ENCODE assay signal across 21 mouse cellular contexts in the genomic region with DNA sequence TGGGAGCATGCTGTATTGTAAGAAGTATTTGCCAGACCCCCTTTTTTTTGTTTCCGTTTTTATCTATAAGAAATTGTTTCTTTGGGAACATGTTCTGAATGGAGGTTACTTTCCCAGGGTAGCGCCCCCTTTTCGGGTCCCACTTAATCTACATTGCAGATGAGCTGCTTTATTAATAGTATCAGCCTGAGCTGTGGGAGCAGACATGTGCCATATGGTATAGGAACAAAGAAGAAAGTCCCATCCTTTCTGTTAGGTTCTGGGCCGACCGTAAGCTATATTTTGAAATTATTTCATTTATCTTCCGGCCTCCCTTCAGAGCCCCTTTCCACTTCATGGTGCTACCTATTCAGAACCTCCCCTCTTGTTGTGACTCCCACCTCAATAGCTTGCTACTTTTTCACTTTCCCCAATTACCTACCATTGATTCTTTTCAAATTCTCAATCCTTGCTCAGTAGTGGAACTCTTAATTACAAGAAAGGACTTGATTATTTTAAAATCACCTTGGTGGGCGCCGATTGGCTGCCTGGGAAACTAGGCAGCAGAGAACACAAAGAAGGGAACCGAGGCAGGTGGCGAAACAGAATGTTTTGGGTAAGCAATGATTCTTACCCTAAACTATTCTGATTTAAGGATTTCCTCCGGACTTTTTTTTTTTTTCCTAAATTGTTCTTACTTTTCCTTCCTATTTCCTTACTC. TPM values are rescaled to one million over a fixed set of nuclear protein-coding genes. Genes with fewer than 3 reads are reported as not detected.
DNase-seq lines count a peak whose midpoint lies in the region; ATAC-seq and TF ChIP-seq lines count a peak whose summit lies in the region.
"Had no signal": no experiment of that assay in that cellular context is flagged by ENCODE, and none has a peak within 500 bp of the region (broad histone marks: within the 10 kb centered on the region; RNA-seq: fewer than 3 reads in every experiment).

No protein-coding gene starts in this region.

- no peak for ATAC-seq in lung, embryonic 14.5 days (ENCODE audit: insufficient read depth)
- peak; percentile 87 for ATAC-seq in forebrain, embryonic 13.5 days
- ATAC-seq: intestine, postnatal 0 days; liver, postnatal 0 days had no signal

- WGBS in lung, embryonic 14.5 days, result 65% methylated on average over 11 of the region's 11 CpGs
- WGBS in forebrain, embryonic 13.5 days, result 47% methylated on average over 11 of the region's 11 CpGs

- intact Hi-C loops in gastrocnemius, postnatal 14 days (cut with DNase I; ENCODE audit: low total_unique reads), result no loop called here

- H3K4me1 ChIP-seq in lung, embryonic 14.5 days (ENCODE audit: insufficient read depth), result no peaks in the 10 kb centered on the region
- peaks cover 5% of the 10 kb centered on the region; the same call in 1 of the 2 replicates for H3K4me1 ChIP-seq in forebrain, embryonic 13.5 days
- H3K4me1 ChIP-seq: embryonic facial prominence, embryonic 10.5 days; kidney, embryonic 15.5 days; limb, embryonic 12.5 days; neural tube, embryonic 13.5 days had no signal

- H3K9me3 ChIP-seq in lung, embryonic 14.5 days (ENCODE audit: low read depth, low read length), result no peaks in the 10 kb centered on the region
- H3K9me3 ChIP-seq in forebrain, embryonic 13.5 days (replicated peaks), result no peaks in the 10 kb centered on the region
- H3K9me3 ChIP-seq: embryonic facial prominence, embryonic 10.5 days; kidney, embryonic 15.5 days; limb, embryonic 12.5 days; neural tube, embryonic 13.5 days had no signal

- no peak overlapping the region for H3K9ac ChIP-seq in lung, embryonic 14.5 days
- H3K9ac ChIP-seq in forebrain, embryonic 13.5 days, result no peak overlapping the region
- H3K9ac ChIP-seq: kidney, embryonic 15.5 days; limb, embryonic 12.5 days; liver, postnatal 0 days; neural tube, embryonic 13.5 days had no signal

- H3K27ac ChIP-seq in lung, embryonic 14.5 days (ENCODE audit: low read depth), result no peak overlapping the region
- peak overlapping the region; percentile 44 for H3K27ac ChIP-seq in forebrain, embryonic 13.5 days
- H3K27ac ChIP-seq: embryonic facial prominence, embryonic 10.5 days; kidney, embryonic 15.5 days; limb, embryonic 12.5 days; neural tube, embryonic 13.5 days had no signal

- DNase-seq in lung, embryonic 14.5 days, result peak; percentile 46
- no peak for DNase-seq in lung, postnatal 4 days
- peak; percentile 3 for DNase-seq in right cerebral cortex, adult 18-20 months
- DNase-seq in right cerebral cortex, postnatal 4 days, result no peak
- no peak for DNase-seq in cerebellum, postnatal 14 days
- no peak for DNase-seq in gastrocnemius, postnatal 14 days
- DNase-seq: adrenal gland, postnatal 10 days; cerebellum, adult 9-11 months; kidney, postnatal 4 days; liver, postnatal 0 days; retina, postnatal 1 day; thymus, adult 18-20 months; thymus, postnatal 4 days had no signal

- no peak overlapping the region for H3K4me2 ChIP-seq in lung, embryonic 14.5 days
- peak overlapping the region; percentile 10; the same call in 1 of the 2 replicates for H3K4me2 ChIP-seq in forebrain, embryonic 13.5 days
- H3K4me2 ChIP-seq: kidney, embryonic 15.5 days; limb, embryonic 12.5 days; liver, embryonic 11.5 days; neural tube, embryonic 13.5 days had no signal

- H3K4me3 ChIP-seq in lung, embryonic 14.5 days (ENCODE audit: low read depth, low read length), result no peak overlapping the region
- H3K4me3 ChIP-seq in forebrain, embryonic 13.5 days, result no peak overlapping the region
- H3K4me3 ChIP-seq: embryonic facial prominence, embryonic 10.5 days; kidney, embryonic 15.5 days; limb, embryonic 12.5 days; myocyte; neural tube, embryonic 13.5 days had no signal

- H3K36me3 ChIP-seq in lung, embryonic 14.5 days (ENCODE audit: insufficient read depth), result no peaks in the 10 kb centered on the region
- H3K36me3 ChIP-seq in forebrain, embryonic 13.5 days (ENCODE audit: poor library complexity, severe bottlenecking), result no peaks in the 10 kb centered on the region
- H3K36me3 ChIP-seq: embryonic facial prominence, embryonic 10.5 days; kidney, embryonic 15.5 days; limb, embryonic 12.5 days; neural tube, embryonic 13.5 days had no signal

- no peaks in the 10 kb centered on the region for H3K27me3 ChIP-seq in lung, embryonic 14.5 days (ENCODE audit: insufficient read depth, low read length)
- H3K27me3 ChIP-seq in forebrain, embryonic 13.5 days, result no peaks in the 10 kb centered on the region
- H3K27me3 ChIP-seq: kidney, embryonic 15.5 days; limb, embryonic 12.5 days; neural tube, embryonic 13.5 days had no signal

- no peak for TF ChIP-seq CTCF in lung, embryonic 14.5 days (IDR thresholded peaks at IDR 0.05; ENCODE audit: low read depth)

RNA-seq across cellular contexts. Expression of a gene that starts 24.2 kb away (rescaled TPM):
- 10.2 and 10.3 TPM in 2 replicates for polyA plus RNA-seq in lung, embryonic 14.5 days (2014; fragmentation: Nextera tagmentation; extraction: Ambion mirVana)
- polyA plus RNA-seq in forebrain, embryonic 13.5 days (2015; fragmentation: Nextera tagmentation; extraction: Ambion mirVana), result 5.7 and 6.1 TPM in 2 replicates
- 1 to 10 TPM; 5.1 to 5.3 TPM for total RNA-seq in gastrocnemius, postnatal 14 days (2021)

Comparison
In these comparisons a context has a peak if more than half of its experiments do, and no peak if none do; other contexts are left out.
1. DNase-seq: peak in lung, embryonic 14.5 days (single experiment) and right cerebral cortex, adult 18-20 months (single experiment); none in lung, postnatal 4 days (0 of 2), right cerebral cortex, postnatal 4 days (single experiment), cerebellum, postnatal 14 days (0 of 2) and gastrocnemius, postnatal 14 days (single experiment).